Mouse (Mus musculus): Measurements from ENCODE around the gene Gm29564. TPM values are rescaled to one million over a fixed set of nuclear protein-coding genes. Genes with fewer than 3 reads are reported as not detected.
"Not testable (repeated sequence)": the region's sequence is repeated elsewhere in the genome, so short reads cannot be mapped to it uniquely, and the experiment has no call there.

The Gm29564 gene
- not detected in 2 replicates for polyA plus RNA-seq (2012; rRNA removed)

DNA sequence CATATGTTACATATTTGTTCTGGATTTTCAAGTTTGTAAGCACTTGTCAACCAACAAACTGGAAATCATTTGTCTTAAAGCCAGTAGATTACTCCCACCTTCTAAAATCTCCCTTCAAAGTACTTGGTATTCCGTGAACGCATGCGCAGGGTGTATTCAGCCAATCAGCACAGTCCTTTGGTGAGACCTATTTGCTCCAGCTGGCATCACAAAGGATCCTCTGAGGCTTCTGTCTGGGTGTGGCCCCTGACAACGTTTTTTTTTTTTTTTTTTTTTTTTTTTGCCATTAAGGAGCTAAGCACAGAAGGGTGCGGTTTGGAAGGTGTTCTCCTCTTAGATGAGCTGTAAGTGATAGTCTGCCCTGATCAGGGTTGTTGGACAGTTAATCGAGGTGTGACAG is at the start of gene Gm29564:
TSS of gene Gm29564 (plus strand) at position 301 of the 400 bp plus-strand sequence.
- not testable (repeated sequence) for H3K27me3 ChIP-seq (replicated peaks; ENCODE audit: control insufficient read depth, insufficient read depth, low read length); H3K4me1 ChIP-seq (ENCODE audit: control insufficient read depth, insufficient read depth, low read length)

More for the DNA sequence above, at the start of gene Gm29564:
- H3K36me3 ChIP-seq (ENCODE audit: control insufficient read depth, insufficient read depth, low read length); DNase-seq; H3K27ac ChIP-seq (ENCODE audit: insufficient read depth, low read depth, low read length); H3K4me3 ChIP-seq (ENCODE audit: insufficient read depth, low read depth, low read length): not testable (repeated sequence)
- WGBS, result no CpG with 5 or more reads among the region's 6 CpGs

Other genes starting within 250 kb of the Gm29564 start
- gene Gm20867, start 249.8 kb upstream of the Gm29564 start, polyA plus RNA-seq (2012; rRNA removed), result not detected in 2 replicates

All from kidney, adult 2 months (tissue).